Mouse (Mus musculus) E14TG2a.4 (cell line): Measurements from ENCODE around the gene Hcn2.

ENCODE experiments used
- CTCF ChIP-seq: conservative IDR thresholded peaks from 2 replicates; pipeline ENCODE4 v1.5.1; 2014; ENCODE audit warnings: low read length
- POU5F1 ChIP-seq: IDR thresholded peaks from 2 replicates; pipeline ENCODE4 v1.6.1; 2014; ENCODE audit warnings: low read length, borderline replicate concordance

DNA sequence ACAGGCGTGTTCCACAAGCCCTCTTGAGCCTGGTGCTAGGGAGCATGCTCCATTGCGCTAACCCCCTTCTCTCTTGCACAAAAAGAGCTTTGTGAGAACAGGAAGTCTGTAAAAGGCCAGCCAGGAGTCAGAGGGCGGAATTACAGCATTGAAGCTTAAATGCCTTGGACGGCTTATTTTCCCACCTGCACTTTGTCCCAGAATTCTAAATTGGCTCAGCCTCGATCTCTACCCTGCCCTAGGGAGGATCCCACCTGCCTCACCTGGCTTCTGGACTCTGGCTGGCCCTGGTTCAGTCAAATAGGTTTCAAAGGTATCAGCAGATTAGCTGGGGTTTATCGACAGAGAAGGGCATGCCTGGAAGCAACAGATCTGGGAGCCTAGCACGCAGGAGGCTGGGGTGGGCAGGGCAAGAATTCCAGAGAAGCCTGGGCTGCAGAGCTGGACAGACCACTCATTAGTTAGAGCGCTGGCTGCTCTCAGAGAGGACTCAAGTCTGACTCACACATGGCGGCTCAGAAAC is 20.2 kb upstream of the Hcn2 start:
- no peak for TF ChIP-seq POU5F1
- no peak for TF ChIP-seq CTCF
